Mouse (Mus musculus) T-cell, adult 66 days (primary cell): ENCODE results near the gene Gbp6. TPM values are rescaled to one million over a fixed set of nuclear protein-coding genes. Genes with fewer than 3 reads are reported as not detected.

Experiments
- total RNA-seq, 2 experiments: library from RNA; stranded (reverse); gene quantifications; 3 replicates in 1 of 2; 4 replicates in 1 of 2; pipeline ENCODE4 v1.2.4; 2023

The Gbp6 gene
- 10 to 100 TPM; 57.5 to 76.8 TPM for total RNA-seq

GRCm38 (mm10) chr5:105293226-105294165, at the start of gene Gbp6, which contains the start of gene Gm43302:
Gbp6 (minus strand) TSS chr5:105293698.
Gm43302 (minus strand) TSS chr5:105293695.

GRCm38 (mm10) chr5:105239483-105240047, 53.9 kb downstream of the Gbp6 start, which contains the start of gene Gbp10:
Gbp10 (minus strand) TSS chr5:105239533.

Other genes with a start within 250 kb of the Gbp6 start
- gene Gbp9, start 154.2 kb downstream of the Gbp6 start, total RNA-seq = 100 to 1,000 TPM in 1 of 2 experiments, 10 to 100 TPM in 1; 88.6 to 103 TPM
- gene Gbp8, start 154.2 kb downstream of the Gbp6 start, total RNA-seq = 10 to 100 TPM; 37.0 to 38.3 TPM
- gene Gbp4, start 154.1 kb downstream of the Gbp6 start, total RNA-seq = 100 to 1,000 TPM; 156 to 169 TPM
- 10 to 100 TPM in 1 of 2 experiments, 1 to 10 TPM in 1; 8.5 to 18.4 TPM for gene Gbp10, start 54.2 kb downstream of the Gbp6 start, total RNA-seq
- not detected for gene Gm43302, start within 50 bp of the Gbp6 start, total RNA-seq
- 10 to 100 TPM; 10.6 to 10.8 TPM for gene Lrrc8b, start 122.1 kb upstream of the Gbp6 start, total RNA-seq
- gene Lrrc8c, start 225.7 kb upstream of the Gbp6 start, total RNA-seq = 100 to 1,000 TPM; 104 to 142 TPM